Mouse (Mus musculus) adipocyte (in vitro differentiated cells): Measurements from ENCODE around the gene Tex26.
A peak's percentile ranks its signal among the peaks of the same experiment; 100 is the strongest.

Experiments
- DNase-seq: peaks from one replicate; pipeline ENCODE4 v3.0.0-alpha.2; 2016; ENCODE audit warnings: low spot score

Gene Tex26

DNA sequence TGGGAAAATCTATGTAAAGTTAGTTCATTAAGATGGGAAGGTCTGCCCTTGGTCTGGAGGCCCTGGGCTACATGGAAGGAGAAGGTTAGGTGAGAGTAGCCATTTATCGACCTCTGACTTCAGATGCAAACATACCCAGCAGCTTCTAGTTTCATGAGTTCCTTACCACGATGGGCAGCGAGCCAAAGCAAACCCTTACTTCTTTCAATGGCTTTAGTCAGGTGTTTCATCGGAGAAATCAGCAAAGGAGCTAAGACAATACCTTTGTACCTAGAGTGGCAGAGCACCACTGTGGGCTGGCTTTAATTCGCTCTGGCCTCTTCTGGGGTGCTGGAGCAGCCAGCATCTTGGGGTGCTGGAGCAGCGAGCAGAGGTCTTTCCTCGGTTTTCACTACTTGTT lies 5.8 kb upstream of the Tex26 start:
- DNase-seq: no peak

DNA sequence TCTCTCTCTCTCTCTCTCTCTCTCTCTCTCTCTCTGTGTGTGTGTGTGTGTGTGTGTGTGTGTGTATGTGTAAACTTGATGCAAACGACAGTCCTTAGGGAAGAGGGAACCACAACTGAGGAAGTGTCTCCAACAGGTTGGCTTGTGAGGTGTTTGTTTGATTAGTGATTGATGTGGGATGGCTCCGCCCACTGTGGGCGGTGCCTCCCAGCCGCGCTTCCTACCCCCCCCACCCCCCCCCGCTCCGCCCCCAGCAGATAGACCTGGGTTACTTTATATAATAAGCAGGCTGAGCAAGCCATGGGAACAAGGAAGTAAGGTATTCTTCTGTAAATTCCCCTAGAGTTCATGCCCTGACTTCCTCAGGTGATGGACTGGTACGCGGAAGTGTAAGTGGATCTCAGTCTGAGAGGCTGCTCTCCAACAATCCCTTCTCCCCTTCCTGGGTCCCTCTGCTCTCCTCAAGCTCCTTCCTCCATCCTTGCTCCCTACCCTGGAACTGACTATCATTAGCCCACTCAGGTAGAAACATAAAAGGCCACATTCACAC lies 5.2 kb upstream of the Tex26 start:
- DNase-seq: no peak

DNA sequence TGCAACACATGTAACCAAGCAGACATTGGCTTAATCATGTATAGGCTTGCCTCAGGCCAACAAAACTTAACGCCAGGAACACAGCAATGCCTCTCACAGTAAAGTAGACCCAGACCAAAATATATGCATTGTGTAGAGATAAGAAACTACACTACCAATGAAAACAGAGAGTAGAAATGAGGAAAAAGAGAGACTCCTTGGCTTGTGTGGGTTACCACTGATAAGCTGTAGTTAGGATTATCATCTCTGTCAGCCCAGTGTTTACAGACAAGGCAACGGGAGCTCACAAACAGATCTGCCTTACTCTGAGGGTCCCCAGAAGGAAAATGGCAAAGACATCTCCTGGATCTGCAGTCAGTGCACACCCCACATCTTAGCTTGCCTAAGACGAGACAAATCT lies 2.9 kb upstream of the Tex26 start:
- no peak for DNase-seq

DNA sequence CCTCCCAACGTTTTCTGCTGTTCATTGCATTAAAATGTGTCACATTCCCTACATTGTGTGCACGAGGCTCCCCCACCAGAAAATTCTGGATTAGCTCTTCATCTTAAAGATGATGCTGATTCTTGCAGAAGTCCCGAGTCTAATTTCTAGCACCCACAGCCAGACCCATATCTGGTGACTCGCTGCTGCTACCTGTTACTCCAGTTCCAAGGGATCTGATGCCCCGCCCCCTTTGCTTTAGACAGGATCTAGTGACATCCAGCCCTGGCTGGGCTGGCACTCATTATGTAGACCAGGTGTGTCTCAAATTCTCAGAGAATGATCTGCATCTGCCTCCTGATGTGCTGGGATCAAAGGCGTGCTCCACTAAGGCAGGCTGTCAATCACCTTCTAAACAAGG lies 2.3 kb upstream of the Tex26 start:
- no peak for DNase-seq

DNA sequence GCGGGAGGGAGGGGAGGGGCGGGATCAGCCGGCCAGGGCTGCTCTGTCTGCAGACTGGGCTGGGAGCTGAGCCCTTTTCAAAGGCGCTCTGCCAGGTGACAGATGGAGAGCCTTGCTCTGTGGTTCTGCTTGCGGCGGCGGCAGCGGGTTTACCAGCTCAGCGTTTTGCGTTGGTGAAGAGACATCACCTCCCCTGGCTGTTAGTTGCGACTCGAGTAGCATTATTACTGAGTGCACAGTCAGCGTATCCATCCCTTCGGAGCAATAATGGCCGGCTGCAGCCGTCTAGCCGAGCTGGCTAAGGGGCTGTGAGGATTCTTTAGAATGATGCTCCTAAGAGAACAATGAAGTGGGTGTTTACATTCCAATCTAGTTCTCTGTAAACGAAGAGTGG lies 717 bp downstream of the Tex26 start:
- DNase-seq: peak; percentile 52

DNA sequence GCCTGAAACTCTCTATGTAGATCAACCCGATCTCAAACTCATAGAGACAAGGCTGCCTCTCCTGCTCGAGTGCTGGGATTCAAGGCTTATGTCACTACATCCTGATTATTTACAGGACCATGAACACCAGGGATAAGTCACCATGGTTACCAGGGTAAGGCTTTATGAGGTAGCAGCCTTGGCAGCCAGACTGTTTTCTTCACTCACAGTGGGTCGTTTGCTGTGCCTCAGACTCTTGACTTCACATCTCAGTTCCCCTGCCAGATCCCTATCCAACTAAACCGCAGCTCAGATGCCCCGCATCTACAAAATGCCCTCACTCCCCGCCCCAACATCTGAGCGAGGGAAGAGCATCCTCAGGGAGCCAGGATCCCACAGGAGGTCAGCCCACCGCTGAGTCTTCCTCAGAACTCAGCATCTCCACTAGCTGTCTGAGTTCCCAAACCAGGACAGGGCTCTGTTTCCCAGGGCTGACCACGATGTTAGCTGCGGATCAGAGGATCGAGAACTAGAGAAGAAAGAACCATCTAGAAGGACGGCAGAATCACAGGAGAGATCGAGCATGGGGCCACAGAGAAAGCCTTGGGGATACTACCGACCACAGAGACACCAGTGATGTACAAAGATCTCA lies 2.3 kb downstream of the Tex26 start:
- DNase-seq: no peak

DNA sequence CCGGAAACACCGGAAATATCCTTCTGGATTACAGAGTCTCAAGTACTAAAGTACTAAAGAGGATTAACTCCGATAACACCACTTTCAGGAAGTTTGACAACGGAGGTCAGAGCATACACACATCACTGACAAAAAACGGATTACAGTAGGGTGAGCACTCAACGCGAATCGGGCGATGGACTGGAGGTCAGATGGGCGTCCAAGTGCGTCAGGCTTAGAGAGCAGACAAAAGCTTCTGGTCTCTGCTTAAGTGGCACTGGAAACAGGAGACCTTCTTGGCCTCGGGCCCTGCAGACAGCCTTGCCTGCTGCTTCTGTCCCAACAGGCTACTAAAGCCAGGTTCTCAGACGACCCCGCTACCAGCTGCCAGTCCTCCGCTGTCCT lies 2.8 kb downstream of the Tex26 start:
- no peak for DNase-seq

DNA sequence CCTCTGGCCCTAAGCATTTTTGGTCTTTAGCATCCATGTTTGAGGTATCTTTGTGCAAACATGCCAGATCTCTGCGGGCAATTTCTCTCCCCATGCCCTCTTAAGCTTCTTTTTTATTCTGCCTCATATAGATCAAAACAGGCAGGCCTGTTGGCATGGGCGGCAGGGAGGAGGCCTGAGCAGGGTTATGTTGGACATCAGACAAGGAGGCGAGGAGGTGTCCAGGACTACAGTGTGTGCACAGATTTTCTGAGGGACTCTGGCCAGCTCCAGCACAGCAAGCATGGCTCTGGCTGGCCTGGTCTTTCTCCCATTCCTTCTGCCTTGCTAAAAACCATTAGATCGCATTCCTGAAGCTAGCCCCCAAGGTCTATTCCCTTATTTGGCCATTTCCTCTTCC lies 5.0 kb downstream of the Tex26 start:
- DNase-seq: peak; percentile 63

DNA sequence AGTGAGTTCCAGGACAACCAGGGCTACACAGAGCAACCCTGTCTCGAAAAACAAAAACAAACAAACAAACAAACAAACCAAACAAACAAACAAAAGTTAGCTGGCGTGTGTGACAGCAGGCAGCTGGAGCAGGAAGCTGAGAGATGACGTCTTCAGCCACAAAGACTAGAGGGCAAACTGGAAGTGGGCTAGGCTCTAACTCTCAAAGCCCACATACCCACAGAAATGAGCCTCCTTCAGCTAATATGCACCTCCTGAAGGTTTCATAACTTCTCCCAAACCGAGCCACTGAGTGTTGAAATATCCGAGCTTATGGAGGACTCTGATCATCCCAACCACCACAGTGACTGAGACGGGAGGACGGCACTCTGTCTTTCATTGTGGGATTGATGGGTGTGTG lies 7.0 kb downstream of the Tex26 start:
- no peak for DNase-seq

DNA sequence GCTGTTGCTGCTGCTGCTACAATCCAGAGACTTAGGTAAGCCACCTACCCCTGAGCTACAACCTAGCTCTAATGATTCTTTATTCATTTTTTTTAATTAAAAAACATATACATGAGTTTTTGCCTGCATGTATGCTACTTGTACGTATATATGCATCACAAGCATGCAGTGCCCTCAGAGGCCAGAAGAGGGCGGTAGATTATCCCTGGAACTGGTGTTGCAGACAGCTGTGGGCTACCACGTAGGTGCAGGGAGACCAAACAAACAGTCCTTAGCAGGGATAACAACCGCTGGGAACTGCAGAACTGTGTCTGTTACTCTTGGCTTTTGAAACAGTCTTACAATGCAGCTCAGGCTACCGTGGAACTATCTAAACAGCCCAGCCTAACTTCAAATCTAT lies 8.3 kb downstream of the Tex26 start:
- DNase-seq: no peak

DNA sequence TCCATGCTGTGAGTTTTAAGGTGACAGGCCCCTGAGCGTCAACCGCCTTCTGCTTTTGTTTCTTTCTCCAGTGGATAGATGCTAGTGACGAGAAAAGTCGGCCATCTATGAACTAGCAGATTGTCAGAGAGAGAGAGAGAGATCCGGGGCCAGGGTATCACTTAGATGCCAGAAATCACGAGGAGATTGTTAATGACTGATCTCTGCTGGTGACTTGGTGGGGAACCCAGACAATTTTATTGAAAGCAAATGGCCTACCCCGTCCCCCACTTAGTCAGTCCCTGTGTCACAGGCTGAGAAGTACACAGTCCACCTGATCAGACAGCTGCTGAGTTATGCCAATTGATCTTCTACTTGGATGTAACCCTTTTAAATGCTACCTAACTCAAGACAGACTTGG lies 9.9 kb downstream of the Tex26 start:
- DNase-seq: no peak

DNA sequence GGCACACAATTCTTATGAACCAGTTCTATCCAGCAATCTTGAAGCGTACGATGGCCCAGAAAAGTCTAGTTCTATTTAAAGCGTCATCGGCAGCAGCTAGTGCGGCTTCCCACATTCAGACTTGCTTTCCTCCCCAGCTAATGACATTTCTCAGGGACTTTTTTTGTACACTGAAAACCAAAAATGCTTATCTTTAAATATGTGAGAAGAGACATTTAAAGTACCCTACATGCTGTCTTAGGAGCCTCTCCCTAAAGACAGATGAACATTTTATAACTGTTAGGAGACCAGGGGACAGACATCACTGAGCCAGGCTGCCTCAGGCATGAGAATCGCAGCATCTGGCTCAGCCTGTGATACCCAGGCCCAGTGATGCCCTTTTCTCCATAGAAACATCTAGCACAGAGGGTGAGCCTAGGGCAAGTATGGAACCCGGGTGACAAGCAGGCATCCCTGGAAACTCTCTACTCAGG lies 11.8 kb downstream of the Tex26 start:
- no peak for DNase-seq

DNA sequence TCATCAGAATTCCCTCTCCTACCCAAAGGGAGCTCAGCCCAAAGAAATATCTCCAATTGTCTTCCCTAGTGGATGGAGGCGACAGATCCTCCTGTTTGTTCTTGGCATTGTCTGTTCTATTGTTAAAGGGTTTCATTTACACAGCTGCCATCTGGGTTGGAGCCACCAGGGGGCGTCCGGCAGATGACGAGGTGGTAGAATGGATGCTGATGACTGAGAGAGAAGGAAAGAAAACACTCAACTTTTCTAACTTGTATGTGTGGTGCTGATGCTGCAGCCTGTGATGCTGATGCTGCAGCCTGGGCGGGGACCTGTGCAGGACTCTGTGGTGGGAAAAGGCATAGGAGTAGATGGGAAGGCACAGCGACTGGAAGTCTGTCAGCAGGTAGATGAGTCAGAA lies 14.8 kb downstream of the Tex26 start:
- peak; percentile 71 for DNase-seq

DNA sequence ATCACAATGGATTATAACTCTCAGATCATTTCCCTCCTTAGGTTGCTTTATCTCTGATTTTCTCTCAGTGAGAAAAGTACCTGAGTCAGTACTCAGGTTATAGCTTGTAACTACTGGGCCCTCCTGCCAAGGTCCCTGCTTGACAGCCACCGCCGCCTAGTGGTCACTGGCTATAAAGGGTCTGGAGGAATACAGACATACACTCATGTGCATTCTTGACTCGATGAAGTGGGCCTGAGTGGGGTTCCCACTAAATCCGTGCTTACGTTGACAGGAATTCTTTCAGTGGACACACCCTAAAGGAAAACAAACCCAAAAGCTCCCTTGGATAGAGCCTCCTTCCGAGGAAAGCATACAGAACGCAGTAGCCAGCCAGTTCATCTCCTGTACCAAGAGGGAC lies 17.1 kb downstream of the Tex26 start:
- DNase-seq: no peak

DNA sequence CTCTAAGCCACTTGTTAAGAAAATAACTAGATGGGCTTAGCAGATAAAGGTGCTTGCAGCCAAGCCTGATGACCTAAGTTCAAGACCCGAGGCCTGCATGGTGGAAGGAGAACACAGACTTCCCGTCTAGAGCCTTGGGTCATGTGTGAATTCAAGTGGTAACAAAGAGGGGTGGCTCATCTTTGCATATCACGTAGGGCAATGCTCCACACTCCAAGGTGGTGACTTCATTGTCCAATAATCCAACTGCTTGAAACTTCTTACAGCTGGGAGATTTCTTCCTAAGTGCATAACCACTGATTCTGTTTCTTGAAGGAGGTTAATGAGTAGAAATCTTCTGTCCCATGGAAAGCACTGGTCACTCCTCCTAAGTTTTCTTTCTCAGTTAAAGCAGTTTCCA lies 22.6 kb downstream of the Tex26 start:
- no peak for DNase-seq

DNA sequence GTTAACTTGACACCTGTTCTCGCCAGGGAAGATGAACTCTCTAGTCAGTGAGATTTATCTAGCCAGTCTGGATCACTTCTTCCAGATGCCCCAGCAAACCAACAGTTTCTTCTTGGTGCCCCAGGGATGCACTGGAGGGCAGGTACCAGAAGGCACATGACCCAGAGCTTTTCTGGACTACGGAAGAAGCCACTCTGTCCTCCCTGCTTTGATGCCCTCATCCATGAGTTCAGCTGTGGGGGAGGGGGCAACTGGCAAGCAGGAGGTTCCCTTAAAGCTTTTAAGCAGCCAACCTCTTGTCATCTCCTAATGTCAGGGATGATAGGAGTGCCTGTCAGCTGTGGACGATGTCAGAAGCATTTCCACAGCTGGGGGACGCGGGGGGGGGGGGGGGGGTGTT lies 25.8 kb downstream of the Tex26 start:
- DNase-seq: no peak

DNA sequence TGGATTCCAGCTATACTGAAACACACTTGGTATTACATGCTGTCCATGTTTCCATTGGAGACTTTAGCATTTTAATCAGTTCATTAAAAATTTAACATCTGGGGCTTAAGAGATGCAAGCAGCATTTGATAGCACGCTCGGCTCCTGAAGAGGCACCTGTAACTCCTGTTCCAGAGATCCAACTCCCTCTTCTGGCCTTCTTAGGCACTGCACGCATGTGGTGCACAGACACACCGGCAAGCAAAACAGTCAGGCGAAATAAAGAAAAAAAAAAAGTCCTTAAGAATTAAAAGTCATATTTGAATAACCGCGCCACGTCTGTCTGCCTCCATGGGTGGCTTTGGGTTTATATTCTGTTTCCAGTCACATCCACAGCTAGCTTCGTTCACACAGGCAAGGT lies 34.7 kb downstream of the Tex26 start:
- no peak for DNase-seq

DNA sequence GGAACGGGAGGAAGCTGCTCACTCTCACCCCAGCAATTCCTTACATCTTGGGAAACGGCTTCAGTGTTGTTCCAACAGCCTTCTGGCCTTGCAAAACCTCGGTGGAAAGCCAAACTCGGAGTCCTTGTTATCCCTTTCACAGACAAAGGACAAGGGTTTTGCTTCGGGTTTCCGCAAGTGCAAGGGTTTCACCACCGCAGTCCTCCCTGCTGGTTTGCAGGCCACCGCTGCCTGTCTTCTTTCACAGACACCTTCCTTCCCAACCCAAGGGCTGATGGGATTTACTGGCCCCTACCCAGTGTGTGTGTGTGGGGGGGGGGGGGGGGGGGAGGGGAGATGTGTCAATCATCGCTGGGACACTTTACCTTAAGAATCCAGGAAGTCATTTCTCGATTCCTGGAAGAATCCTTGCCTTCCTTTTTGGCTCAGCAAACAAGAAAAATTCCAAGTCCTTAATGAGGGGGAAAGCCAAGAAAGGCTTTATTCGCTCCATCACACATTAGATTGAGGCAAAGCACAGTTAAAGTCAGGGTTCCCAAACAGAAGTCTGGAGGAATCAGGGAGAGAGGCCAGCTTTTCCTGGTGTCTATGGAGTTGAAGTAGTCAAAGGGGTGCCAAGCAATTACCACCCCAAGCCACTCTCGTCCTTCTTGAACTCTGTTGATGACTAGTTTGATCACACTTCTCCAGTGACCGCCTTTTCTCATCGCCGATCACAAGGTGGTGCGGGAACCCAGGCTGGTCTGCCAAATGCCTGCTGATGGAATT lies 35.4 kb downstream of the Tex26 start:
- no peak for DNase-seq

DNA sequence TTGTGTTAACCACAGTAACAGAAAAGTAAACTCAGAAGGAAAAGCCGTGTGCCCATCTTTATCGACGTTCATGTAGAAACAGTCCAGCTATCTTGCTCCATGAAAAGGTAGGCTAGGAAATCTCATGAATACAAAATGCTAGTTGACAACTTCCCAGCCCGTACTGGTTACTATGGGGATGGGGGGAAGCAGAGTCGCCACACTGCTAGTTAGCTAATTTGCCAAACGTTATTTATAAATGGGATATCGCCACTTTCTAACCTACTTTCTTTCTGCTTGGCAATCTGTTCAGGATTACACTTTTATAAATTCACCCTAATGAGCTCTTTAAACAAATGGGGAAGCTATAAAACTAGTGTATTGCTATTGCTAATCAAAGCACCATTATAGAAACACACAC lies 42.5 kb downstream of the Tex26 start:
- no peak for DNase-seq

DNA sequence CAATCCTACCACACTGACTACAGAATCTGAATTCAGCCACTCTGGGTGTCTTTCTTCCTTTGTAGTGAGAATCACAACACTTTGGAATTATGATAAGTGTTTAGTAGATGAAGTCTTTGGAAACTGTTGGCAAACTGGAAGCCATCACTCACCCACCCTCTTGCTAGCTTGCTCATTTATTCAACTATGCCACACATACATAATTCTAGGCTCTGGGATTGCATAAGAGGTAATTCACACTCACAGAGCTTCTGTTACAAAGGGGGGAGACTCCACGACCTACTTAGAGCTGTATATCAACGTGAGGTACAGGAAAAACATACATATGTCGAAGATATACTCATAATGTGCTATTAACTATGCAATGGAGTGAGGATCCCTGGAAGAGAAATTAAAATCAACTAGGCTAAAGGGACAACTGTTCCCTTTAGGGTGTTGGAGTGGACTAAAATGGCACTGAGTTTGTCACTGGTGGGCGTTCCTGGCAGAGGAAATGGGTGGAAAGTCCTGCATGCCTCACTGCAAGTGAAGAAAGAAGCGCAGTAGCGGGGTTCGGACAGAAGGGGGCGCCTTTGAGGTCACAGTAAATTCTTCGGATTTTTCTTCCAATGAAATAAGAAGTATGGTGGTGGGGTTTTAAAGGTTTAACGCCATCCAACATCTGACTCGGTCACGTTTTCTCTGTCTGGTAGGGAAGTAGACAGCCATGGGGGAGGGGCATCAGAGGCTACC lies 44.0 kb downstream of the Tex26 start:
- peak; percentile 49 for DNase-seq

DNA sequence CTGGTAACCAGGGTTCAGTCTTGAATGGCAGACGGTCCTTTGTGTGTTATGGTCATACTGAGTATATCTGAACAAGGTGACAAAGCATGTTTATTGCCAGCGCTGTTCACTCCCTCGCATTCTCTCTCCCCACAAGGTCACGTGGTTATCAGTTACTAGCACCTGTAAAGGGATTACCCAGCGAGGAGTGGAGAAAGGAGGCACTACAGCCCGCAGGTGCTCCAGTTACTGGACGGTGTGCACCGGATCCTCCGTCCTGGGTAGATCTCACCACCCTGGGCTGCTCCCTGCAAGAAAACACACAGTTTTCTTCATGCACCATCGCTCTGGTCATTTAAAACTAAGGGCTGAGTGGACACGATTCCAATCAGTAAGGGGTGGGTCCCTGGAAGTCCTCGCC lies 44.8 kb downstream of the Tex26 start:
- no peak for DNase-seq

DNA sequence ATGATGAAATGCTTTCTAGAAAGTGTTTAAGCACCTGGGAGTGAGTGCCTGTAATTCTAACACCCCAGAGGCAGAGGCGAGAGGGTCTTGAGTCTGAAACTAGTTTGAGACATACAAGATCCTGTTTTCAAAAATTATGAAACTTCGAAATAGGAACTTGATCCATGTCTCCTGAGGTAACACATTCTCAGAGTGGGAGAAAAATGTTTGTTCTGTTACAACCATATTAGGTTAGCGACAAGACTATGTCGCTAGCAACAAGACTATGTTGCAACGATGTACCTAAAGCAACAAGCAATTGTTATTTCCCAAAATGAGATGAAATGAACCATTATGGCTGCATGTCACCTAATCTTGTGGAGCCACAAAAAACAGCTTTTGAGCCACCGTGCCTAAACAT lies 46.0 kb downstream of the Tex26 start:
- no peak for DNase-seq
